Mouse (Mus musculus): ENCODE data around the gene Aff3. TPM values are rescaled to one million over a fixed set of nuclear protein-coding genes. Genes with fewer than 3 reads are reported as not detected.

Gene Aff3
- polyA plus RNA-seq, 1 experiment from 2014 or later: 20.6 TPM

- no peak overlapping the region for H3K4me2 ChIP-seq (replicated peaks)
- peaks cover 33% of the 10 kb centered on the region for H3K36me3 ChIP-seq
- no peak overlapping the region for H3K9ac ChIP-seq
- H3K4me1 ChIP-seq: peaks cover 16% of the 10 kb centered on the region; the same call in 1 of the 2 replicates
- no peak overlapping the region for H3K27ac ChIP-seq
- WGBS: 81% methylated on average over 9 of the region's 9 CpGs
- no peak for ATAC-seq (ENCODE audit: low FRiP score, low read depth)
- no peaks in the 10 kb centered on the region for H3K27me3 ChIP-seq
- H3K9me3 ChIP-seq: no peaks in the 10 kb centered on the region
- H3K4me3 ChIP-seq: no peak overlapping the region
Observed at GRCm38 (mm10) chr1:38582328-38582727, 82.4 kb downstream of the Aff3 start.

GRCm38 (mm10) chr1:38580572-38580971, 84.2 kb downstream of the Aff3 start:
- WGBS: 72% methylated on average over 2 of the region's 2 CpGs
- H3K9me3 ChIP-seq: no peaks in the 10 kb centered on the region
- H3K9ac ChIP-seq: no peak overlapping the region
- H3K4me1 ChIP-seq: peaks cover 25% of the 10 kb centered on the region
- no peak for ATAC-seq (ENCODE audit: low FRiP score, low read depth)
- H3K27me3 ChIP-seq: no peaks in the 10 kb centered on the region
- no peak overlapping the region for H3K4me3 ChIP-seq
- no peak overlapping the region for H3K4me2 ChIP-seq (replicated peaks)
- peaks cover 27% of the 10 kb centered on the region for H3K36me3 ChIP-seq
- H3K27ac ChIP-seq: no peak overlapping the region

GRCm38 (mm10) chr1:38578339-38578738, 86.4 kb downstream of the Aff3 start:
- Histone ChIP-seq H3K27ac (no peak overlapping the region), H3K4me1 (peaks cover 25% of the 10 kb centered on the region), H3K4me2 (replicated peaks) (no peak overlapping the region), H3K9me3 (no peaks in the 10 kb centered on the region), H3K36me3 (peaks cover 16% of the 10 kb centered on the region; the same call in 1 of the 2 replicates), H3K9ac (no peak overlapping the region), H3K4me3 (no peak overlapping the region), H3K27me3 (no peaks in the 10 kb centered on the region)
- no peak for ATAC-seq (ENCODE audit: low FRiP score, low read depth)
- 51% methylated on average over 5 of the region's 5 CpGs for WGBS

GRCm38 (mm10) chr1:38567791-38568190, 97.0 kb downstream of the Aff3 start:
- ATAC-seq (ENCODE audit: low FRiP score, low read depth): no peak
- Histone ChIP-seq H3K4me2 (replicated peaks) (no peak overlapping the region), H3K9ac (no peak overlapping the region), H3K9me3 (no peaks in the 10 kb centered on the region), H3K27ac (no peak overlapping the region), H3K4me3 (no peak overlapping the region), H3K27me3 (no peaks in the 10 kb centered on the region), H3K4me1 (peaks cover 33% of the 10 kb centered on the region), H3K36me3 (peaks cover 3% of the 10 kb centered on the region; the same call in 1 of the 2 replicates)
- 79% methylated on average over 3 of the region's 3 CpGs for WGBS

GRCm38 (mm10) chr1:38566101-38566678, 98.6 kb downstream of the Aff3 start:
- WGBS: 53% methylated on average over 9 of the region's 9 CpGs
- Histone ChIP-seq H3K27me3 (no peaks in the 10 kb centered on the region), H3K4me1 (peaks cover 44% of the 10 kb centered on the region), H3K4me2 (replicated peaks) (no peak overlapping the region), H3K9ac (peak overlapping the region; percentile 43; the same call in 1 of the 2 replicates), H3K36me3 (peaks cover 3% of the 10 kb centered on the region; the same call in 1 of the 2 replicates), H3K4me3 (no peak overlapping the region), H3K9me3 (no peaks in the 10 kb centered on the region), H3K27ac (no peak overlapping the region)
- no peak for ATAC-seq (ENCODE audit: low FRiP score, low read depth)

- Histone ChIP-seq H3K9ac (no peak overlapping the region), H3K9me3 (no peaks in the 10 kb centered on the region), H3K27ac (no peak overlapping the region), H3K4me2 (replicated peaks) (no peak overlapping the region; the same call in 1 of the 2 replicates), H3K27me3 (no peaks in the 10 kb centered on the region), H3K4me3 (no peak overlapping the region), H3K36me3 (peaks cover 3% of the 10 kb centered on the region; the same call in 1 of the 2 replicates), H3K4me1 (peaks cover 52% of the 10 kb centered on the region)
- no peak for ATAC-seq (ENCODE audit: low FRiP score, low read depth)
- 33% methylated on average over 7 of the region's 7 CpGs for WGBS
Observed at GRCm38 (mm10) chr1:38565295-38565777, 99.4 kb downstream of the Aff3 start.

- 48% methylated on average over 11 of the region's 11 CpGs for WGBS
- Histone ChIP-seq H3K9ac (no peak overlapping the region), H3K27ac (no peak overlapping the region), H3K4me2 (replicated peaks) (no peak overlapping the region), H3K9me3 (no peaks in the 10 kb centered on the region), H3K36me3 (peaks cover 3% of the 10 kb centered on the region; the same call in 1 of the 2 replicates), H3K4me3 (no peak overlapping the region), H3K27me3 (no peaks in the 10 kb centered on the region), H3K4me1 (peaks cover 53% of the 10 kb centered on the region)
- no peak for ATAC-seq (ENCODE audit: low FRiP score, low read depth)
Observed at GRCm38 (mm10) chr1:38562397-38563199, 102.2 kb downstream of the Aff3 start.

- H3K36me3 ChIP-seq: peaks cover 3% of the 10 kb centered on the region; the same call in 1 of the 2 replicates
- peaks cover 51% of the 10 kb centered on the region for H3K4me1 ChIP-seq
- H3K4me2 ChIP-seq (replicated peaks): no peak overlapping the region
- H3K9me3 ChIP-seq: no peaks in the 10 kb centered on the region
- no peaks in the 10 kb centered on the region for H3K27me3 ChIP-seq
- no peak overlapping the region for H3K9ac ChIP-seq
- WGBS: 73% methylated on average over 7 of the region's 7 CpGs
- ATAC-seq (ENCODE audit: low FRiP score, low read depth): no peak
- no peak overlapping the region for H3K27ac ChIP-seq
- H3K4me3 ChIP-seq: no peak overlapping the region
Observed at GRCm38 (mm10) chr1:38561331-38561730, 103.4 kb downstream of the Aff3 start.

GRCm38 (mm10) chr1:38560666-38561065, 104.1 kb downstream of the Aff3 start:
- peaks cover 46% of the 10 kb centered on the region for H3K4me1 ChIP-seq
- no peak overlapping the region for H3K4me2 ChIP-seq (replicated peaks)
- H3K27me3 ChIP-seq: no peaks in the 10 kb centered on the region
- no peak overlapping the region for H3K9ac ChIP-seq
- H3K9me3 ChIP-seq: no peaks in the 10 kb centered on the region
- no peak overlapping the region for H3K27ac ChIP-seq
- no peak overlapping the region for H3K4me3 ChIP-seq
- peaks cover 3% of the 10 kb centered on the region; the same call in 1 of the 2 replicates for H3K36me3 ChIP-seq
- ATAC-seq (ENCODE audit: low FRiP score, low read depth): no peak
- WGBS: 82% methylated on average over 9 of the region's 9 CpGs

GRCm38 (mm10) chr1:38557615-38558014, 107.1 kb downstream of the Aff3 start:
- no peak for ATAC-seq (ENCODE audit: low FRiP score, low read depth)
- Histone ChIP-seq H3K27ac (no peak overlapping the region), H3K9ac (no peak overlapping the region), H3K4me1 (peaks cover 41% of the 10 kb centered on the region), H3K27me3 (no peaks in the 10 kb centered on the region), H3K4me3 (no peak overlapping the region), H3K4me2 (replicated peaks) (no peak overlapping the region), H3K36me3 (peaks cover 5% of the 10 kb centered on the region; the same call in 1 of the 2 replicates), H3K9me3 (no peaks in the 10 kb centered on the region)
- WGBS: 83% methylated on average over 8 of the region's 8 CpGs

GRCm38 (mm10) chr1:38554546-38554945, 110.2 kb downstream of the Aff3 start:
- Histone ChIP-seq H3K27me3 (no peaks in the 10 kb centered on the region), H3K9me3 (no peaks in the 10 kb centered on the region), H3K27ac (no peak overlapping the region), H3K4me1 (peaks cover 33% of the 10 kb centered on the region), H3K4me3 (no peak overlapping the region), H3K36me3 (peaks cover 5% of the 10 kb centered on the region; the same call in 1 of the 2 replicates), H3K9ac (no peak overlapping the region), H3K4me2 (replicated peaks) (no peak overlapping the region)
- 71% methylated on average over 3 of the region's 3 CpGs for WGBS
- no peak for ATAC-seq (ENCODE audit: low FRiP score, low read depth)

GRCm38 (mm10) chr1:38553090-38553489, 111.7 kb downstream of the Aff3 start:
- WGBS: 74% methylated on average over 6 of the region's 6 CpGs
- Histone ChIP-seq H3K9ac (no peak overlapping the region), H3K36me3 (peaks cover 5% of the 10 kb centered on the region; the same call in 1 of the 2 replicates)

More at GRCm38 (mm10) chr1:38553090-38553489, 111.7 kb downstream of the Aff3 start:
- Histone ChIP-seq H3K27ac (no peak overlapping the region), H3K27me3 (no peaks in the 10 kb centered on the region), H3K4me2 (replicated peaks) (no peak overlapping the region), H3K4me1 (peaks cover 44% of the 10 kb centered on the region), H3K9me3 (no peaks in the 10 kb centered on the region), H3K4me3 (no peak overlapping the region)
- ATAC-seq (ENCODE audit: low FRiP score, low read depth): no peak

Data from limb, embryonic 13.5 days (tissue).